Mouse (Mus musculus): Measurements from ENCODE around the gene Vsir. TPM values are rescaled to one million over a fixed set of nuclear protein-coding genes. Genes with fewer than 3 reads are reported as not detected.

Gene Vsir
- total and polyA plus RNA-seq, 3 experiments = 14.9 to 28.1 (median 20.9) TPM

DNA sequence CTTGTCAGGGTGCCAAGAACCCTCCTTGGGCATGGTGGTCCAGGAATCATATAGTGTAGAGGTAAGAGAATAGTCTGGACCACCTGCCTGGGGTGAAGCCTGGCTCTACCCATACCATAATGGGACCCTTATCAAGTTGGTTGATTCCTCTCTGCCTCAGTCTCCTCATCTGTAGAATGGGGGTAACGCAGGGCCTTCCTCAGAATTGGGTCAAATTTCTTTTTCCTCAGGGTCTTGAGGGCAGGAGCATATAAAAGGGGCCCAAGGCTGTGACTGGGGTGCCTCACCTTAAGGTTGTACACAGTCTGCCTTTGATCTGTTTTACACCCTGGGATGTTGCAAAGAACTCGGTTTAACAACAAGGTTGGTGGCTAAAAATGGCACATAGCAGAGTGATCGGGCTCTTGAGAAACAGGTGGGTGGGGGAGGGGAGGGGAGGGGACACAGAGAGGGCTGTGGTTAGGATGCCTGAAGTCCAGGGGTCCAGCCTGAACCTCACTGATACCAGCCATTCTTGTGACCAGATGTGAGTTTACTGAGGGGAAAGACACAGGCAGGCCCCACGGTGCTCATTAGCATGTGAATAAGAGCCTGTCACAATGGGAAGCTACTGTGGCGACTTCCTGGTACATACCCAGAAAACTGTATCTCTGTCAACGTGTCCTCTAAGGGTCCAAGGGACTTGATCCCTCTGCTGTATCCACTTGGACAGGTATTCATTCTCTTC lies 43.7 kb downstream of the Vsir start:
- no peak overlapping the region for H3K4me3 ChIP-seq
- peaks cover 8% of the 10 kb centered on the region for H3K4me1 ChIP-seq (ENCODE audit: control insufficient read depth, insufficient read depth, low read length)
- no peak overlapping the region for H3K9ac ChIP-seq (ENCODE audit: low read depth, low read length)
- no peaks in the 10 kb centered on the region for H3K36me3 ChIP-seq (ENCODE audit: control insufficient read depth, insufficient read depth, low read length)
- H3K79me2 ChIP-seq (replicated peaks; ENCODE audit: control insufficient read depth, insufficient read depth, low read length) = no peaks in the 10 kb centered on the region
- H3K27ac ChIP-seq = no peak overlapping the region; the same call in 1 of the 2 replicates
- WGBS = 59% methylated on average over 6 of the region's 6 CpGs
- DNase-seq = no peak
- TF ChIP-seq POLR2A (IDR thresholded peaks at IDR 0.05; ENCODE audit: insufficient read depth, low read depth, low read length) (no peak), EP300 (IDR thresholded peaks at IDR 0.05; ENCODE audit: insufficient read depth, low read depth, low read length) (no peak), CTCF (IDR thresholded peaks at IDR 0.05) (no peak)
- H3K27me3 ChIP-seq (ENCODE audit: control insufficient read depth, insufficient read depth, low read length) = no peaks in the 10 kb centered on the region
- intact Hi-C loops (cut with DNase I) = no loop called here

GRCm38 (mm10) chr10:60390904-60391420 lies 44.3 kb downstream of the Vsir start:
- intact Hi-C loops (cut with DNase I) = no loop called here
- Histone ChIP-seq H3K9ac (ENCODE audit: low read depth, low read length) (no peak overlapping the region), H3K4me1 (ENCODE audit: control insufficient read depth, insufficient read depth, low read length) (peaks cover 8% of the 10 kb centered on the region), H3K79me2 (replicated peaks; ENCODE audit: control insufficient read depth, insufficient read depth, low read length) (no peaks in the 10 kb centered on the region), H3K36me3 (ENCODE audit: control insufficient read depth, insufficient read depth, low read length) (no peaks in the 10 kb centered on the region), H3K27ac (no peak overlapping the region), H3K4me3 (no peak overlapping the region), H3K27me3 (ENCODE audit: control insufficient read depth, insufficient read depth, low read length) (no peaks in the 10 kb centered on the region)
- DNase-seq = no peak
- TF ChIP-seq CTCF (IDR thresholded peaks at IDR 0.05) (no peak), POLR2A (IDR thresholded peaks at IDR 0.05; ENCODE audit: insufficient read depth, low read depth, low read length) (no peak), EP300 (IDR thresholded peaks at IDR 0.05; ENCODE audit: insufficient read depth, low read depth, low read length) (no peak)
- 68% methylated on average over 5 of the region's 5 CpGs for WGBS

DNA sequence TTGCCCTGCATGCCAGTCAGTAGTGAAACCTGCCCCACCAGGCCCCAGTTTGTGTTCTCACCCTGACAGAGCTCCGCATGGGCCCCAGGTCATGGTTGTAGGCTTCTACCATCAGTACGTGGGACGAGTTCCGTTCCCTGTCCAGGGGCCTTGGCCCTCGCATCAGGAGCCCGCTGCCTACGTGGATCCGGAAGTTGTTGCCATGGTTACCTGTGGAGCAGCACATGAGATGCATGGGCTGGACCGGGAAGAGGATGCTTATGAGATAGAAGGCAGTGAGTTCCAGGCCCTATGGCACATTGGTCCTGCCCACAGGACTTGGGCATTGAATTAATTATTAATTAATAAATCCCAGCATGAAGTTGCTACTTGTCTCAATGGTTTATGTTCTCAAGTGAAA lies 45.0 kb downstream of the Vsir start:
- WGBS = 95% methylated on average over 9 of the region's 9 CpGs
- Histone ChIP-seq H3K27ac (no peak overlapping the region), H3K36me3 (ENCODE audit: control insufficient read depth, insufficient read depth, low read length) (no peaks in the 10 kb centered on the region), H3K79me2 (replicated peaks; ENCODE audit: control insufficient read depth, insufficient read depth, low read length) (no peaks in the 10 kb centered on the region), H3K9ac (ENCODE audit: low read depth, low read length) (no peak overlapping the region), H3K4me1 (ENCODE audit: control insufficient read depth, insufficient read depth, low read length) (peaks cover 8% of the 10 kb centered on the region), H3K27me3 (ENCODE audit: control insufficient read depth, insufficient read depth, low read length) (no peaks in the 10 kb centered on the region), H3K4me3 (no peak overlapping the region)
- no peak for DNase-seq
- TF ChIP-seq CTCF (IDR thresholded peaks at IDR 0.05) (no peak), EP300 (IDR thresholded peaks at IDR 0.05; ENCODE audit: insufficient read depth, low read depth, low read length) (no peak), POLR2A (IDR thresholded peaks at IDR 0.05; ENCODE audit: insufficient read depth, low read depth, low read length) (no peak)
- intact Hi-C loops (cut with DNase I) = no loop called here

- Histone ChIP-seq H3K9ac (ENCODE audit: low read depth, low read length) (no peak overlapping the region), H3K27me3 (ENCODE audit: control insufficient read depth, insufficient read depth, low read length) (no peaks in the 10 kb centered on the region), H3K4me1 (ENCODE audit: control insufficient read depth, insufficient read depth, low read length) (no peaks in the 10 kb centered on the region; the same call in none of the 2 replicates), H3K36me3 (ENCODE audit: control insufficient read depth, insufficient read depth, low read length) (no peaks in the 10 kb centered on the region), H3K27ac (no peak overlapping the region), H3K4me3 (no peak overlapping the region), H3K79me2 (replicated peaks; ENCODE audit: control insufficient read depth, insufficient read depth, low read length) (no peaks in the 10 kb centered on the region)
- WGBS = 55% methylated on average over 7 of the region's 7 CpGs
- DNase-seq = no peak
- intact Hi-C loops (cut with DNase I) = no loop called here
- TF ChIP-seq CTCF (IDR thresholded peaks at IDR 0.05) (no peak), EP300 (IDR thresholded peaks at IDR 0.05; ENCODE audit: insufficient read depth, low read depth, low read length) (no peak), POLR2A (IDR thresholded peaks at IDR 0.05; ENCODE audit: insufficient read depth, low read depth, low read length) (no peak)
Measured at GRCm38 (mm10) chr10:60394936-60395335, 48.3 kb downstream of the Vsir start.

DNA sequence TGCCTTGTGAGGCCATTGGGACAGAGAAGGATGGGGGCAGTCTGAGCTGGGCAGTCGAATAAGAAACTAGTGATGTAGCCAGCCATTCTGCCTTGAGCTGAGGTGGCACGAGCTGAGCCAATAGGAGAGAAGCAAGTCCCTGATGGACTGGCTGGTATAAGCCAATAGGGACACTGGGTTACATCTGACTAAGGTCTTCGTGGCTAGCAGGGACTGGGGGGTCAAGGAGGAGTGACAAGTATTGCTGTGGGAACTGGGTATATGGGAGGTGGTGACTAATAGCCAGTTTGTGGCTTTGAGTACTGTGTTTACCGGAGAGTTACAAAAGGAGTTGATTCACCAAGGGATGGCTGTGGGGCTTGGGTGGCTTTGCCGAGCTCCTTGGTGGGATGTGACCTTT lies 49.0 kb downstream of the Vsir start:
- Histone ChIP-seq H3K4me1 (ENCODE audit: control insufficient read depth, insufficient read depth, low read length) (no peaks in the 10 kb centered on the region; the same call in none of the 2 replicates), H3K36me3 (ENCODE audit: control insufficient read depth, insufficient read depth, low read length) (no peaks in the 10 kb centered on the region), H3K27me3 (ENCODE audit: control insufficient read depth, insufficient read depth, low read length) (no peaks in the 10 kb centered on the region), H3K27ac (no peak overlapping the region), H3K4me3 (no peak overlapping the region), H3K79me2 (replicated peaks; ENCODE audit: control insufficient read depth, insufficient read depth, low read length) (no peaks in the 10 kb centered on the region), H3K9ac (ENCODE audit: low read depth, low read length) (no peak overlapping the region)
- intact Hi-C loops (cut with DNase I) = no loop called here
- TF ChIP-seq CTCF (IDR thresholded peaks at IDR 0.05) = no peak
- TF ChIP-seq EP300 (IDR thresholded peaks at IDR 0.05; ENCODE audit: insufficient read depth, low read depth, low read length) = no peak
- no peak for TF ChIP-seq POLR2A (IDR thresholded peaks at IDR 0.05; ENCODE audit: insufficient read depth, low read depth, low read length)
- 80% methylated on average over 5 of the region's 5 CpGs for WGBS
- DNase-seq = no peak
